Comparison of ENCODE assay signal across 8 mouse cellular contexts in genomic region chr6:29024000-29024417, GRCm38 (mm10). TPM values are rescaled to one million over a fixed set of nuclear protein-coding genes. Genes with fewer than 3 reads are reported as not detected.
DNase-seq lines count a peak whose midpoint lies in the region; ATAC-seq and TF ChIP-seq lines count a peak whose summit lies in the region.

No protein-coding gene starts in this region.

- no peaks in the 10 kb centered on the region for H3K9me3 ChIP-seq in liver, embryonic 11.5 days (ENCODE audit: control insufficient read depth, low read length)

- no peak for TF ChIP-seq POLR2A in heart, adult 2 months (IDR thresholded peaks at IDR 0.05; ENCODE audit: insufficient read depth, low read depth, low read length)
- TF ChIP-seq POLR2A in testis, adult 2 months (IDR thresholded peaks at IDR 0.05; ENCODE audit: control insufficient read depth, low read depth, low read length): no peak

- peaks cover 2% of the 10 kb centered on the region; the same call in 1 of the 2 replicates for H3K27me3 ChIP-seq in heart, adult 2 months (ENCODE audit: control insufficient read depth, insufficient read depth, low read length)
- H3K27me3 ChIP-seq in liver, embryonic 11.5 days (replicated peaks; ENCODE audit: control insufficient read depth, insufficient read depth, low read length): peaks cover 31% of the 10 kb centered on the region
- no peaks in the 10 kb centered on the region for H3K27me3 ChIP-seq in testis, adult 2 months (ENCODE audit: control insufficient read depth, insufficient read depth, low read length)

- H3K27ac ChIP-seq in heart, adult 2 months: no peak overlapping the region
- no peak overlapping the region for H3K27ac ChIP-seq in liver, embryonic 11.5 days (ENCODE audit: low read depth, low read length)
- H3K27ac ChIP-seq in testis, adult 2 months (ENCODE audit: control insufficient read depth, insufficient read depth, low read depth, low read length): no peak overlapping the region

- peaks cover 1% of the 10 kb centered on the region; the same call in 1 of the 2 replicates for H3K4me1 ChIP-seq in heart, adult 2 months (ENCODE audit: control insufficient read depth, insufficient read depth, low read length)
- no peaks in the 10 kb centered on the region for H3K4me1 ChIP-seq in liver, embryonic 11.5 days (replicated peaks; ENCODE audit: control insufficient read depth, insufficient read depth, low read length)
- H3K4me1 ChIP-seq in testis, adult 2 months (ENCODE audit: control insufficient read depth, insufficient read depth, low read length): peaks cover 11% of the 10 kb centered on the region

- no peaks in the 10 kb centered on the region for H3K79me2 ChIP-seq in heart, adult 2 months (replicated peaks; ENCODE audit: control insufficient read depth, insufficient read depth, low read length)

- H3K4me3 ChIP-seq in heart, adult 2 months: no peak overlapping the region
- no peak overlapping the region for H3K4me3 ChIP-seq in liver, embryonic 11.5 days (ENCODE audit: low read depth, low read length)
- peak overlapping the region; percentile 12; the same call in 1 of the 2 replicates for H3K4me3 ChIP-seq in testis, adult 2 months (ENCODE audit: control insufficient read depth, low read depth, low read length)

- intact Hi-C loops in heart, adult 2 months (cut with DNase I): loop anchor here (1.0 to 10.0 kb wide), 4 partner anchors 75 to 709 kb away; no protein-coding TSS in a partner anchor

- TF ChIP-seq CTCF in heart, adult 2 months (IDR thresholded peaks at IDR 0.05): peak; percentile 98
- peak; percentile 99 for TF ChIP-seq CTCF in testis, adult 2 months (IDR thresholded peaks at IDR 0.05; ENCODE audit: control insufficient read depth, insufficient read depth, insufficient replicate concordance, low read depth, low read length)

- peak; percentile 86; the same call in 1 of the 2 replicates for TF ChIP-seq EP300 in heart, adult 2 months (IDR thresholded peaks at IDR 0.05; ENCODE audit: insufficient read depth, low read depth, low read length)

- no peaks in the 10 kb centered on the region for H3K36me3 ChIP-seq in heart, adult 2 months (ENCODE audit: control insufficient read depth, insufficient read depth, low read length)
- H3K36me3 ChIP-seq in liver, embryonic 11.5 days (ENCODE audit: control insufficient read depth, insufficient read depth, low read length): no peaks in the 10 kb centered on the region
- no peaks in the 10 kb centered on the region for H3K36me3 ChIP-seq in testis, adult 2 months (ENCODE audit: control insufficient read depth, insufficient read depth, low read length)

- no peak overlapping the region for H3K9ac ChIP-seq in heart, adult 2 months (ENCODE audit: low read depth, low read length)
- H3K9ac ChIP-seq in liver, embryonic 11.5 days (ENCODE audit: low read depth, low read length): no peak overlapping the region

- WGBS in heart, adult 2 months: 4% methylated on average over 16 of the region's 16 CpGs
- WGBS in liver, embryonic 11.5 days: 5% methylated on average over 16 of the region's 16 CpGs

- DNase-seq in CD4-positive helper T cell, adult 2 months (ENCODE audit: low read depth, low spot score): peak; percentile 65
- DNase-seq in adrenal gland, adult 8-10 months: peak; percentile 48
- DNase-seq in embryo, embryonic 9.5 days (ENCODE audit: extremely low spot score): peak; percentile 84
- DNase-seq in heart, adult 2 months: peak; percentile 51 to 78
- DNase-seq in kidney, adult 8-10 months: peak; percentile 30 to 61
- DNase-seq in liver, embryonic 11.5 days (ENCODE audit: low spot score): peak; percentile 68
- DNase-seq in neural tube, embryonic 10.5 days (ENCODE audit: extremely low spot score, low spot score): peak; percentile 83

- H3K4me2 ChIP-seq in liver, embryonic 11.5 days: 0 out of 2 replicates have a peak overlapping the region, but pooled peaks have one; percentile 2

- ATAC-seq in liver, embryonic 11.5 days (replicated peaks; ENCODE audit: low FRiP score): peak; percentile 34; the same call in 1 of the 2 replicates

RNA-seq across cellular contexts. Expression of gene Lep, which starts 36.0 kb away (rescaled TPM):
- 100 to 1,000 TPM in 1 of 4 experiments, 10 to 100 TPM in 1, 1 to 10 TPM in 2; 2.5 to 252 (median 51.1) TPM for total RNA-seq in adrenal gland, adult 8-10 months (2022)
- total RNA-seq in heart, adult 2 months (2021): under 1 TPM; 0.08 to 0.30 TPM
- polyA plus RNA-seq in heart, adult 2 months (2012; rRNA removed): 1.7 and 1.9 TPM in 2 replicates
- polyA plus RNA-seq in liver, embryonic 11.5 days (2014; fragmentation: Nextera tagmentation; extraction: Ambion mirVana): not detected in 2 replicates
- polyA plus RNA-seq in testis, adult 2 months (2012; rRNA removed): 0.99 and 1.0 TPM in 2 replicates
